Mouse (Mus musculus) naive thymus-derived CD4-positive, alpha-beta T cell, adult 2 months (primary cell): Measurements from ENCODE around the gene Tmem50b.
A peak's percentile ranks its signal among the peaks of the same experiment; 100 is the strongest.

Experiments used
- DNase-seq: peaks from one replicate; pipeline ENCODE4 v3.0.0-alpha.2; 2011; ENCODE audit warnings: low read depth

Gene Tmem50b

GRCm38 (mm10) chr16:91609501-91610245 is 12.1 kb upstream of the Tmem50b start:
- DNase-seq, result no peak

GRCm38 (mm10) chr16:91606958-91607357 is 9.4 kb upstream of the Tmem50b start:
- no peak for DNase-seq

- DNase-seq, result no peak
Measured at GRCm38 (mm10) chr16:91605156-91605555, 7.6 kb upstream of the Tmem50b start.

- no peak for DNase-seq
Measured at GRCm38 (mm10) chr16:91601693-91602092, 4.1 kb upstream of the Tmem50b start.

GRCm38 (mm10) chr16:91601081-91601480 is 3.5 kb upstream of the Tmem50b start:
- no peak for DNase-seq

GRCm38 (mm10) chr16:91599242-91599641 is 1.6 kb upstream of the Tmem50b start:
- DNase-seq, result no peak

GRCm38 (mm10) chr16:91596779-91597671 is 575 bp downstream of the Tmem50b start:
- DNase-seq, result no peak

- DNase-seq, result peak; percentile 85
Measured at GRCm38 (mm10) chr16:91596397-91596778, 1.2 kb downstream of the Tmem50b start.

GRCm38 (mm10) chr16:91595076-91595475 is 2.5 kb downstream of the Tmem50b start:
- no peak for DNase-seq

- DNase-seq, result peak; percentile 60
Measured at GRCm38 (mm10) chr16:91593262-91593661, 4.3 kb downstream of the Tmem50b start.

- no peak for DNase-seq
Measured at GRCm38 (mm10) chr16:91592162-91592561, 5.4 kb downstream of the Tmem50b start.

- DNase-seq, result no peak
Measured at GRCm38 (mm10) chr16:91588703-91589102, 8.9 kb downstream of the Tmem50b start.

- no peak for DNase-seq
Measured at GRCm38 (mm10) chr16:91587730-91588453, 9.7 kb downstream of the Tmem50b start.

GRCm38 (mm10) chr16:91586244-91586643 is 11.4 kb downstream of the Tmem50b start:
- no peak for DNase-seq

- DNase-seq, result no peak
Measured at GRCm38 (mm10) chr16:91585617-91586016, 12.0 kb downstream of the Tmem50b start.

- peak; percentile 71 for DNase-seq
Measured at GRCm38 (mm10) chr16:91582307-91582706, 15.3 kb downstream of the Tmem50b start.

GRCm38 (mm10) chr16:91578980-91579720 is 18.4 kb downstream of the Tmem50b start:
- no peak for DNase-seq

- DNase-seq, result no peak
Measured at GRCm38 (mm10) chr16:91575151-91575550, 22.4 kb downstream of the Tmem50b start.

GRCm38 (mm10) chr16:91571105-91571504 is 26.5 kb downstream of the Tmem50b start:
- no peak for DNase-seq

GRCm38 (mm10) chr16:91568960-91569359 is 28.6 kb downstream of the Tmem50b start:
- DNase-seq, result no peak

GRCm38 (mm10) chr16:91566002-91566401 is 31.6 kb downstream of the Tmem50b start:
- DNase-seq, result no peak
